Mouse (Mus musculus): ENCODE results near the gene Apol10a. TPM values are rescaled to one million over a fixed set of nuclear protein-coding genes. Genes with fewer than 3 reads are reported as not detected.
"Not testable (repeated sequence)": the region's sequence is repeated elsewhere in the genome, so short reads cannot be mapped to it uniquely, and the experiment has no call there.

The Apol10a gene
- not detected for total RNA-seq (2021)

DNA sequence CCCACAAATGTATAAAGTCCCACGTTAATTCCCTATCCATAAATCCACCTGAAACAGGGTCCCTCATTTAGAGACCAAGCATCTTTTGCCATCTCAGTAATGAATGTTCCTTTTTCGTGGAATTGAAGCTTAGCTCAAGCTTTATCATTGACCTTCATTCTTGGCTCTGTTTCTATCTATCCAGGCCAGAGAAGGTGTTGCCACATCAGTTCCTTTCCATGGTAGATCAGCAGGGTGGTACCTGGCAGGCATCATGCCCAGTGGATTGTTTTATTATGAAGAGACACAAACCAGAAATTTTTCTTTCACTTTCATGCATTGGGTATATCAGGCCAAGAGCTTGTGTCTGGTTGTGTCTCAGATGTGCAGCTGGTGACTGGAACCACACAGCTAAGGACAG is at the start of gene Apol10a:
Gene Apol10a, plus strand, starts transcription at position 355 of the 400 bp plus-strand sequence.
- not testable (repeated sequence) for DNase-seq (ENCODE audit: low spot score in 2 of 2)
- intact Hi-C loops (cut with DNase I): loop anchor here (10.0 kb wide), 1 partner anchor 188 kb away; no protein-coding TSS in a partner anchor

DNA sequence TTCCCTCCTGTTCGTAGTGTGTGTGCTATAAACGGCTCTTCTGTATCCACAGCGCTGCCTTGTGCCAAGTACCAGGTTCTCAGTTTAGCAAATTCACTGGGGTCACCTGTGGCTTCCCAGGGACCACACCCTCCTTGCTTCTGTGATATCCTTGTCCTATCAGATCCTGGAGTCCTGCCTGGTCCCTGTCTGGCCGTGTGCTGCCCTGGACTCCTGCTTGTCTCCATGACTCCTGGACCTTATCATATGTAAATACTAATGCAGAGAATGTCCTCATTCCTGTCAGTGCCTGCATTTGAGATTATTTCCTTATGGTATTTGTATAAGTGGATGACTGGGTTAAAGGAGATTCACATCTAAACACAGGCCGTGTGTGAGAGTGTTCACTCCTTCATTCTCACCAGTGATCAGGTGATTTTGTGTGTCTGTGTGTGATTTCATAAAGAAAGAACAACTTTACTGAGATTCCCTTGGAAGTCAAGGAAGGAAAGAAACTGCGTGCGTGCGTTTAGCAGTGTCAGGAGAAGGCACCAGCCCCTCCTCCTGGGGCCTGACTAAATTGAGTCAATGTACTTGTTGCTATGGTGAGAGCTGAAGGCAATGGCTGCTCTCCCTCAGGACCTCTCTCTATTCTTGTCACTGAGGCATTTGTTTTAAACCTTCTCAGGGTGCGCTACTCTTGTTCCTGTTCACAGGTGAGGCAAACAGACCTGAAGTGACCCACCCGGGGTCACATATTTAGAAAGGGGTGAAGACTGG is 48.0 kb upstream of the Apol10a start:
- intact Hi-C loops (cut with DNase I); DNase-seq (ENCODE audit: low spot score in 2 of 2): not testable (repeated sequence)

DNA sequence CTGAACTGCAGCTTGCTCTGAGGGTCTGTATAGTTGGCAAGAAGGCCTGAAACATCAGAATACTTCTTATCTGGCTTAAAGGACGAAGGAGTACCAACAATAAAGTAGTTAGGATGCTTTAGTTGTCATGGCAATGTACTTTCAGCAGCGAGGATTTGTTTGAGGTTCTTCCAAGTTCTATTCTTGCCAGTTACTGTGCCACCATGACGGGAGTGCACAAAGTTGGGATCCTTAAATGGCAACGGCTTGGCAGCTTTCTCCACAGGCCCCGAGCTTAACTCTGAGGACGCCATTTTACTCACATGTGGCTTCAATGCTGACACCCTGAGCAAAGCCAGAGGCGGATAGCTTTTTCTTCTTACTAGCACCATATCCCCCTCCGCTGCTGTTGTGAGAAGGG is 32.1 kb upstream of the Apol10a start:
- intact Hi-C loops (cut with DNase I): not testable (repeated sequence)
- peak; percentile 33 to 82 for DNase-seq (ENCODE audit: low spot score in 2 of 2)

DNA sequence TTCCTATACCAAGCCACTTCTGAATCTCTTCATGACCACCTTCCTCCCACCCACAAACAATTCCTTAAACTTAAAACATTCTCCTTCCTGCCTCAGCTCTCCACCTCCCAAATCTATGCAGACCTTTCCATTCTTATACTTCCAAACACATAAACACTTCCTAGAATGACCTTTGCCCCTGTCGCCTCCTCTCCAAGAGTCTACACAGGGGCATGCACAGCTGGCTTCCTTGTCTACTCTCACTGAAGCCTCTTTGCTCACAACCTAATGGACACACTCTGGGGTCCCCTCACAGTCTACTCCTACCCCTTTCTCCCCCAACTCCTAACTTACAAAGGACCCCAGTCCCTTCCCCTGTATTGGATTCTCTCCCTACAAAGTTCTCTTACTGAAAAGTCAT is 31.2 kb upstream of the Apol10a start:
- intact Hi-C loops (cut with DNase I); DNase-seq (ENCODE audit: low spot score in 2 of 2): not testable (repeated sequence)

DNA sequence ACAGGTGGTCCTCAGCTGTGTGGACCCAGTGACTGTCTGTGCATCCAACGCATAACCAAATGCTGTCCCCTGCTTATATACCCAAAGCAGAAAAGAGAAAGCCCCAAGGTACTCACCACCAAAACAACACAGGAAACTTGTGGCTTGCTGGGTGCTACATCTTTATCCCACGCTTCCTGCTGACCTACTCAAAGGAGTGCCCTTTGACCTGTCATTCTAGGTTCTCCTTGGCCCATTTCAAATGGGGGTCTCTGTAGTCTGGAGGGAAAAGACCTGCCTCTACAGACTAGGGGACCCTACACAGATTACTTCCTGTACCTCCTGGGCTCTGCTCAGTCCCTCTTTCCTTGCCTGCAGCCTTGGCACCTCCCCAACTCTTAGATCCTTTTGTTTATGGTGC is 29.5 kb upstream of the Apol10a start, which contains the start of gene Apol7b:
Gene Apol7b, minus strand, starts transcription at position 101 of the 400 bp plus-strand sequence.
- DNase-seq (ENCODE audit: low spot score in 2 of 2); intact Hi-C loops (cut with DNase I): not testable (repeated sequence)

DNA sequence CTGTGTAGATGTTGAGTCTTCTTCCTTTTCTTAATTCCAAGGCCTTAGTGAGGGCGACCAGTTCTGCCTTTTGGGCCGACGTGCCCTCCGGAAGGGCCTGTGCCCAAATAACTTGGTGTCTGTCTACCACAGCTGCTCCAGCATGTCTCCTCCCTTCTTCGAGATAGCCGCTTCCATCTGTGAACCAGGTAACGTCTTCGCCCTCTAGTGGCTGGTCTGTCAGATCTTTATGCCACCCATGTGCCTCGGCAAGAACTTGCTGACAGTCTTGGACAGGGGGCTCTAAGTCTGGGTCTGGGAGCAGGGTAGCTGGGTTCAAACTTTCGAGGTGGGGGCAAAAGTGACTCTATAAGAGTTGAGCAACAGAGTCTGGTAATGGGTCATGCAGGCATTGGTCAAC is 26.9 kb upstream of the Apol10a start:
- intact Hi-C loops (cut with DNase I): not testable (repeated sequence)
- DNase-seq (ENCODE audit: low spot score in 2 of 2): peak in 1 of 2 experiments; percentile 33

DNA sequence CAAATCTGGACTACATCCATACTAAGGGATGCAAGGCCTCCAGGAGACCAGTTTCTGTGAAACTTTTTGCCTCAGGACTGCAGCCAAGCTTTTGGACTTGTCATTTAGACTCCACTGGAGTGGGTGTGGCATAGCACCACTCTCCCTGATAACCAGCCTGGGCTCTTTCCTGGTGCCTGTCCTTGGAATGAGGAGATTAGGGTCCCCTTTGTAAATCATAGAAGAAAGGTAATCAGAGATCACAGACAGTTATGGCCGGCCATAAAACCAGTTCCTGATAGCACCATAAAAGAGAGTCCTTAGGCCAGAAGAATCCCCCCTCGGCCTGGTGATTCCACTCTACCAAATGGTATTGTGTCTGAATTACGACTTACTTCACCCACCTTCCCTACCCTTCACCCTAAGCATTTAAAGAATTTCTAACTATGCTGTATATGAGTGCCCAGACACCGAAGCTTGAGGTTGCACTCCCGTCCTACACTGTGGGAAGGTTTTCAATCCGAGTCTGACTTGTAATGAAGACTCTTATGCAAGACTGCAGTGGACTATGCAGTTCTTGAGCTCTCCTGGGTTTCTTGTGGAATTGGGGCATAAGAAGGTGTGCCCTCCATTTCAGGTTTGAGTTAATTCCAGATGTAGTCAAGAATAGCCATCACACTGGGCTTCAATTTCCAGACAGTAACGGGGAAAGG is 2.0 kb upstream of the Apol10a start:
- not testable (repeated sequence) for DNase-seq (ENCODE audit: low spot score in 2 of 2)
- intact Hi-C loops (cut with DNase I): loop anchor here (10.0 kb wide), 1 partner anchor 190 kb away; no protein-coding TSS in a partner anchor

DNA sequence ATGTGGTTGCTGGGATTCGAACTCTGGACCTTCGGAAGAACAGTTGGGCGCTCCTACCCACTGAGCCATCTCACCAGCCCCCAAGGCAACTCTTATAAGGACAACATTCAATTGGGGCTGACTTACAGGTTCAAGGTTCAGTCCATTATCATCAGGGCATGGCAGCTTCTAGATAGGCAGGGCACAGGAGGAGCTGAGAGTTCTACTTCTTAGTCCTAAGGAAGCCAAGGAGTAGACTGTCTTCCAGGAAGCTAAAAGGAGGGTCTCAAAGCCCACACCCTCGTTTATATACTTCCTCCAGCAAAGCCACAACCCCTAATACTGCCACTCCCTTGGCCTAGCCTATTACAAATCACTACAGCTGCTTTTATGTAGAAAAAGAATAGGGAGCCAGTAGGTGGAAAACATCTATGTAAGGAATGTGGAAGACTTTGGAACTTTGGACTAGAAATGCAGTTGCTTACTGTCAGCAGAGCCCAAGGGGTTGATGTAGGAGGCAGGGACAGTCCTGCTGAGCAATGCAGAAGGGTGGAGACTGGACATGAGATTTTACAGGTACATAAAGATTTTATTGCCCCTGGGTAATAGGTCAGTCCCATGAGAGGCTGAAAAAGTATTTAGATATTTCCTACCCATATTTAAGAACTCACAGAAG is 5.4 kb downstream of the Apol10a start:
- intact Hi-C loops (cut with DNase I): loop anchor here (10.0 kb wide), 1 partner anchor 53 kb away; the partner anchor contains the start of gene Apol7c
- no peak for DNase-seq (ENCODE audit: low spot score in 2 of 2)

DNA sequence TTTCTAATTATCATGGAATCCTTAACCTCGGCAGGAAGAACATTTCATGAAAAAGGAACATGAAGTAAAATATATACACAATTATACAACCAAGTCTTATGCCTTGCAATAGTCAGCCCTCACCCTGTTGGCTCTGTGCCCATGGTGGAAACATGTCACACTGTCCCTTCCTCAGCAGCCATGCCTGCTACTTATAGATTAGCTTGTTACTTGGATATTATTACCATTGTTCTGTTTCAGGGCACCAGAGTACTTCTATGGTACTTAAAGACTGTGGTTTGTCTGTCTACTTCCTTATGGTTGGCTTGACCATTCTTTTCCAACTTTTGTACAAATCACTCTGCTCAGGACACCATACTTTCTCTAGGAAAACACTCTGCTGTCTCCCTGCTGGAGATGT is 16.3 kb downstream of the Apol10a start:
- intact Hi-C loops (cut with DNase I); DNase-seq (ENCODE audit: low spot score in 2 of 2): not testable (repeated sequence)

DNA sequence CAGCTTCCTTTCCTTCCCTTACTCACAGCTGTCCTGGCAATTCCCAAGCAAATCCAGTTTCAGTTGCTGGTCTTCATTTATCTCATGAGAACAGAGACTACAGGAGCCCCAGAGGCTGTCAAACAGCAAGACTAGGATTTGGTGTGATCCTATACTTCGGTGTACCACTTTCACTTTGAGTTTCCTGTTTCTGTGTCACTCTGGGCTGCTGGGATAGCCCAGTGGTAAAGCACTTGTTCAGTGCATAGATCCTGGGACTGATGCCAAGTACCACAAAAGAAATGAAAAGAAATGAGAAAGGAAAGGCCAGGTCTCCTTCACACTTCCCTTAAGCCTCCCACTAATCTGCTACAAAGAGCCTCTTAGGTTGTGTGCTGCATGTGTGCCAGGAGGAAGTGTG is 17.8 kb downstream of the Apol10a start:
- DNase-seq (ENCODE audit: low spot score in 2 of 2); intact Hi-C loops (cut with DNase I): not testable (repeated sequence)

DNA sequence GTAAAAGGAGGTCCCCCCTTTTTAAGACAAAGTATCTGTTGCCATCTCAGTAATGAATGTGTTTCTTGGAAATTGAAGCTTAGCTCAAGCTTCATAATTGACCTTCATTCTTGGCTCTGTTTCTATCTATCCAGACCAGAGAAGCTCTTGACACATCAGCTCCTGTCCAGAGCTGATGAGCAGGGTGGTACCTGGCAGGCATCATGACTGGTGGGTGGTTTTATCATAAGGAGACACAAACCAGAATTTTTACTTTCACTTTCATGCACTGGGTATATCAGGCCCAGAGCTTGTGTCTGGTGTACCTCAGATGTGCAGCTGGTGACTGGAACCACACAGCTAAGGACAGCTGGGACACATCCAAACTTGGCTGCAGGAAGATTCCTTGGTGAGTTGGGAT is 31.1 kb downstream of the Apol10a start, which contains the start of gene Apol11a:
Gene Apol11a, plus strand, starts transcription at position 306 of the 400 bp plus-strand sequence.
- DNase-seq (ENCODE audit: low spot score in 2 of 2); intact Hi-C loops (cut with DNase I): not testable (repeated sequence)

DNA sequence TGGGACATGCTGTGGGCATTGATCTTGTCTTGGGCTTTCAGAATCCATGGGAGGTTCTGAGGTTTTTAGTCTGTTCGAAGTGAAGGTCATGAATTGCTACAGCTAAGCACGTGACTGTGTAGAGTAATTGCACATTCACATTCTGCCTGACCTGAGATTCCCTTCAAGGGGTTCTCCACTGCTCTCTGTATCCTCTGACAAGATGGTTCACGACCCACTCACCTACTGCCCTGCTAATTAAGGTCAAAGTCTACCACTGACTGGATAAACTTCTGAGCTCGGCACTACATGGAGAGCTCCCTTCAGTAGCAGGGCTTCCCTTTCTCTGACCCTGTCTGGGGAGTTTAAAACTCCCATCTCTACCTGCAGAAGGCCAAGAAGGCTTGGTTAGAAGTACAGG is 43.7 kb downstream of the Apol10a start:
- intact Hi-C loops (cut with DNase I); DNase-seq (ENCODE audit: low spot score in 2 of 2): not testable (repeated sequence)

DNA sequence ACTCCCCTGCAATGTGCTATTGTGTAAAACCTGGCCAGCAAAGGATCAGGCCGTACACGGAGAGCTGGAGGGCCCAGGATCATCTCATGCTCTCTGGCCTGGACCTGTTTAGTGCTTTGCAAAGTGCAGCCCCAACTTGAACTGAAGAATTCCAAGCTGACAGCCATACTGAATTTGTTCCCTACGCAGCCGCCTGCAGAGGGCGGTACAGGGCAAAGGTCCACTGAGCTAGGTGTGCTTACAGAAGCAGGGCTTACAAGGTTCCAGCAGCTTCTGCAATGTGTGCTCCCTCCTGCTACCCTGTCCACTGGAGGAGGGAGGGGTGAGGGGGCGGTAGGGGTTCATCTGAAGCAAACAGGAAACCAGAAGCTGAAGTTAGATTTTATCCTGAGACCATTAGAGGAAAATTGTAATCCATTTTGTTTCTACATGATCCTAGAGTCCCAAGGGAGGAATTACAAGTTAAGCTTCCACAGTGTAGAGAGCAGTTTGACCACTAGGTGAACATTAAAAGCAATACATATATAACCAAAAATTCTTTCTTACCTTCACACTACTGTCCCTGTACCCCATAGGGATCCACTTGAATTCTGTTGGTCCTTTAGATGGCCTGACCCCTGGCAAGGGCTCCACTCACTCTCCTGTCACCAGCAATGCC is 46.5 kb downstream of the Apol10a start:
- DNase-seq (ENCODE audit: low spot score in 2 of 2): peak in 1 of 2 experiments; percentile 28
- intact Hi-C loops (cut with DNase I): loop anchor here (1.0 kb wide), 1 partner anchor 110 kb away; no protein-coding TSS in a partner anchor

DNA sequence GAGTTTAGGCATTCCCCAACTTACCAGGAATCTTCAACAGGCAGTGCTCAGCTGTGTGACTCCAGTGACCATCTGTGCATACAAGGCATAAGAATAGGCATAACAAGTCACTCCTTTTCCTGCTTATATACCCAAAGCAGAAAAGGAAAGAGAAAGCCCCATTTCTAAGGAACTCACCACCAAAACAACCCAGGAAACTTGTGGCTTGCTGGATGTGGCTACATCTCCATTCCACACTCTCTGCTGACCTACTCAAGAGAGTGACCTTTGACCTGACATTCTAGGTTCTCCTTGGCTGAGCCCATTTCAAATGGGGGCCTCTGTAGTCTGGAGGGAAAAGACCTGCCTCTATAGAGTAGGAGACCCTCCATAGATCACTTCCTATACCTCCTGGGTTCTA is 56.4 kb downstream of the Apol10a start, which contains the start of gene Apol7c:
Gene Apol7c, minus strand, starts transcription at position 101 of the 400 bp plus-strand sequence.
- DNase-seq (ENCODE audit: low spot score in 2 of 2): no peak
- intact Hi-C loops (cut with DNase I): loop anchor here (10.0 kb wide), 1 partner anchor 48 kb away; no protein-coding TSS in a partner anchor

DNA sequence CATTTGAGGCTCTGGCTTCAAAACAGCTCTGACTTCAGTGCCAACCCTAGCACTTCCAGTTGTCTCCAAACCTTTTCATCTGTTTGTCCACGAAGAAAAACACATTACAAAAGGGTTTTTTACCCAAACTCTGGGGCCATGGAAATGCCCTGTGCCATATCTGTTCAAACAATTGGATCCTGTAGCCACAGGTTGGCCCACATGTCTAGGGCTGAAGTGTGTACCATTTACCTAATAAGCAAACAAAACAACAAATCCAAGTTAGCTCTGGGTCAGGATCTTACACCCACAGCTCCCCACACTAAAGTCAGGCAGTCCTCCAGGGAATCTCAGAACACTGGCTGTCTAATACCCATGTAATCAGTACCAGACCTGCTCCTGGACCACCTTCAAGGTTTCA is 62.4 kb downstream of the Apol10a start:
- intact Hi-C loops (cut with DNase I): loop anchor here (10.0 kb wide), 1 partner anchor 54 kb away; no protein-coding TSS in a partner anchor
- DNase-seq (ENCODE audit: low spot score in 2 of 2): not testable (repeated sequence)

Measured in left cerebral cortex, postnatal 25 days (tissue).